Mouse (Mus musculus) WW6 (cell line): ENCODE data around the gene Gm17571.

Experiments
- DNase-seq: peaks from one replicate; pipeline ENCODE4 v3.0.0-alpha.2; 2013; ENCODE audit warnings: low read depth, low spot score

Gm17571 gene

GRCm38 (mm10) chr9:13455231-13455630, 8.7 kb upstream of the Gm17571 start:
- no peak for DNase-seq

DNA sequence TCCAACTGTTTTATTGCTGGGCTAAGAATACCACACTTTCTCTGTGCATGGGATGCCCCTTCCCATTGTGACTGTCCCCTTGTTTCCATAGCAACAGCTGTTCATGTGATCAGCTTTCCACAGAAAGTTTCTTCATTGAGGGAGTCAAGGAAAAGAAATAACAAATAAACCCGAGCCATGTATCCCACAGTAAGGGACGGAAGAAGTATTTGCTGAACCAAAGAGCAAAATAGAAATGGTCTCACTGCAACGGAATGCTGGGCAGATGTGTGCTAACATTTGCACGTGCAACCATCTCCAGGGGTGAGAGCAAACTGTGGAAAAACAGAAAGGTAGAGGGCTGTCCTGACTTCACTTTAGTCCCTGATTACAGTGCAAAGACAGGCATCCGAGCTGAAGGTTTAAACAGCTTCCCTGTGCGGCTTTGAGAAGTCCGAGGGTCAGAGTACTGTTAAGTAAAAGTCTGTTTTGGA, 8.1 kb upstream of the Gm17571 start:
- no peak for DNase-seq

DNA sequence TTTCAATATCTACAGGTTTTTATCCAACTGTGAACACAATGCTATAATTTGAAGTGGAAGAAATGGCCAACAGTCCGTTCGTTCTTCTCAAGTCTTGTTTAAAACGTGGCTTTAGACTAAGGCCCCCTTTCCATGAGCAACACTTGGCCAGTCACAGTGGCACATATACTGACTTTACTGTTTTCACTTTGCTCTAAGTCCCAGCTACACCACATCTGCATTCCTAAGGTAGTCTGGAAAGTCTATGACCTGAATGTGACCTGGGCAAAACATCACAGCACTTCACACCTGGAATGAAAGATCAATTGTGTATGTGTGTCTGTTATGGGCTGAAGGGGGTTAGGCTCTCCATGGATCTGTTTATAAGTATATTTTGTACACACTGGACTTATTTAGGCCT, 2.2 kb upstream of the Gm17571 start:
- DNase-seq, result no peak

DNA sequence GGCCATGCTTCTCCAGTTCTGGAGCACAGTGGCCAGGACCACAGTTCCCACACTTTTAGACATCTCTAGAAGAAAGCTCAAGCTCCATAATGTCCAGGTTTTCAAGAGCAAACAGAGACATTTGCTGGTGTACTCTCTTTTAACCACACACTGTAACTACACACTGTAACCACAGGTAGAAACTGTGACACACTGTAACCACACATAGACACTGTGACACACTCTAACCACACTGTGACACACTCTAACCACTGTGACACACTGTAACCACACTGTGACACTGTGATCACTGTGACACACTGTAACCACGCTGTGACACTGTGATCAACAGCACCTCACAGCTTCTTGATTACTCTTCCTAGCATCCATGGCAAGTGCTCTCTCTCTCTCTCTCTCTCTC, 317 bp downstream of the Gm17571 start:
- no peak for DNase-seq

DNA sequence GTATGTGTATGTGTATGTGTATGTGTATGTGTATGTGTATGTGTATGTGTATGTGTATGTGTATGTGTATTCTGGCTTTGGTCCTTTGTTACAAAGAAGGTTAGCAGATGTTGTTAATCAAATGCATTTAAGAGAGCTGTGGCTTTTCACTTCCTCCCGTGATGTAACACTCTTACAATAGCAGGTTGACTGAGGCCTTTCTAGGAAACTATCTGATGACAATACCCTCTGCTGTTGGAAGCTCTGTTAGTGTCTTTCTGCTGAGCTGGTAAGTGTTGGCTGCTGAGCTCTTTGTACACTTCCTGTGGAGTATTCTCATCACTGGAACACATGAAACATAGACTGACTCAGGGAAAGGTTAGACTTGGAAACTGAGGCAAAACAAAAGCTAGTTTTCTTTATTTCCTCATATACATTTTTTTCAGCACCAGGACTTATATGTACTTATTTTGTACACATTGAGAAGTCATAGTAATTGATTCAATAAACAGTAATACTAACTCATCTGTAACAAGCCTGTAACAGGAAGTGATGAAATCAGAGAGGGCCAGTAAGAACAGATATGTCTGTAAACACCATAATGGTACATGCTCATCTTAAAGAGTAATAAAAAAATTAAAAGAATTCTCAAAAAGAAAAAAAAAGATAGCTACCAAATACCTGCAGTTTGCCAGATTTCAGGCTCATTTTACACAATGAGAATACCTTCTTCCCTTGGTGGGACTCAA, 2.9 kb downstream of the Gm17571 start:
- DNase-seq, result no peak

GRCm38 (mm10) chr9:13442012-13442735, 4.4 kb downstream of the Gm17571 start:
- DNase-seq, result no peak

- no peak for DNase-seq
Measured at GRCm38 (mm10) chr9:13440911-13441310, 5.6 kb downstream of the Gm17571 start.

- no peak for DNase-seq
Measured at GRCm38 (mm10) chr9:13433501-13434090, 13.0 kb downstream of the Gm17571 start.

DNA sequence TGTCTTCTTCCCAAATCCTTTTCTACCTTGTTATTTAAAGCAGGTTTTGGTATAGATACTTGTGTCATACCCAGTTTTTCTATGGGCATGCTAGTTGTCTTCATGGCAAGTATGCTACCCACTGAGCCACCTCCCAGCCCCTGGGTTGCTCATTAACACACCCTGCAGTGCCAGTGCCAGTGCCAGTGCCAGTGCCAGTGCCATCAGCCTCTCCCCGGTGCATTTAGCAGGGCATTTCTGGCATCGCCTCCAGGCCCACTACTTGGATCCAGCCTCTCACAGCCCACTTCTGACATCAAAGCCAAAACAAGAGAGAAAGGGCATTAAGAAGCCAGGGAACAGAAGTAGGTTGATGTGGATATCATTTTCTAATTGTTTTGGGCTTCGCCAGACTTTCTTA, 14.9 kb downstream of the Gm17571 start:
- DNase-seq, result no peak

- DNase-seq, result no peak
Measured at GRCm38 (mm10) chr9:13430744-13431143, 15.8 kb downstream of the Gm17571 start.

GRCm38 (mm10) chr9:13430302-13430701, 16.3 kb downstream of the Gm17571 start:
- DNase-seq, result no peak

DNA sequence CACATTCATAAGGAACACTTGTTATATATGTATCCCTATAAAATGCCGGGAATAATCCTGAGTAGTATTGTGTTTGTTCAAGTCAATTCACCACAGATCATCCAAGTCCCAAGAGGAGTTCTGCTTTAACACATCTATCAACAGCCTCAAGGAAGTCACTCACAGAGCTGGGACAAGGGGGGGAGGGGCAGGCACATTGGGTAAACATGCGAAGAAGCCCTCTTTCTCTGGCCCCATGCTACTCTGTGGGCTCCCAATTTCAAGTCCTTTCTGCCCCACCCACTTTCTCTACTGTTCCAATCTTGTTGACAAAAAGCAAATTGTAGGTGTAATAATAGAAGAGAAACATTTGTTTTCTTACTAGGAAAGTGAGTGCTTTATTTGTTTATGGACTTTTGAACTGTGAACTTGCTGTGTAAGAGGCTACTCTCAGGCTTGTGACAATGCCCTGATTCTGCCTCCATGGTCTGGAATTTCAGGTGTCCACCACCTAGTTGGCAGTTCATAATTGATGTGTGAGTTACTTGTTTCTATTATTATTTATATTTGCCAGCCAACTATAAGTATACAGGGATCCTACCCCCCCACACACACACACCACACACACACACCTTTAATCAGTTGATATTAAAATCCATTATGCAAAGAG, 17.0 kb downstream of the Gm17571 start:
- no peak for DNase-seq

- no peak for DNase-seq
Measured at GRCm38 (mm10) chr9:13425031-13425940, 21.3 kb downstream of the Gm17571 start.

DNA sequence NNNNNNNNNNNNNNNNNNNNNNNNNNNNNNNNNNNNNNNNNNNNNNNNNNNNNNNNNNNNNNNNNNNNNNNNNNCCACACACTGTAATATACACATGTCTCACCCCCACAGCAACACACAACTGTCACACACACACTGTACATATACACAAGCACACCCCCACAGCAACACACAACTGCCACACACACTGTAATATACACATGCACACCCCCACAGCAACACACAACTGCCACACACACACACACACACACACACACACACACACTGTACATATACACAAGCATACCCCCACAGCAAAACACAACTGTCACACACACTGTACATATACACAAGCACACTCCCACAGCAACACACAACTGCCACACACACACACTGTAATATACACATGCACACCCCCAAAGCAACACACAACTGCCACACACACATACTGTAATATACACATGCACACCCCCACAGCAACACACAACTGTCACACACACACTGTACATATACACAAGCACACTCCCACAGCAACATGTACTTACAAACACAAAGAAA, 32.3 kb downstream of the Gm17571 start:
- DNase-seq, result no peak
